Mouse (Mus musculus): Measurements from ENCODE around the gene 4632433K11Rik. TPM values are rescaled to one million over a fixed set of nuclear protein-coding genes. Genes with fewer than 3 reads are reported as not detected.
"Not testable (repeated sequence)": the region's sequence is repeated elsewhere in the genome, so short reads cannot be mapped to it uniquely, and the experiment has no call there.

Gene 4632433K11Rik
- total RNA-seq (2021): not detected

DNA sequence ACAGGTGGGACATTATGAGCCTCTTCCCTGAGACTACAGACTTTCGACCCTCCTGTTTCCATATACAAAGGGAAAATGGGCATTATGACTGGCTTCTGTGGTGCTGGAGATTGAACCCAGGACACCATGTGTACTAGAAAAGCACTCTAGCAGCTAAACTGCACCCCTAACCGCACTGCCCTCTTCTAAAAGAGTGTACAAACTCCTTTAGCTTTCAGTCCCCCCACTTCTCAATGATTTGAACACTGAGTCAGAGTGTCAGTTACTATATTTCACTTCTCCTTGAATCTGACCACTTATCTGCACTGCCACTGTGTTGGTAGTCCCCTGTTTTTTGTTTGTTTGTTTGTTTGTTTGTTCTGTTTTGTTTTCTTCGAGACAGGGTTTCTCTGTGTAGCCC, at the start of gene 4632433K11Rik:
Gene 4632433K11Rik, plus strand, starts transcription at position 301 of the 400 bp plus-strand sequence.
- DNase-seq: no peak
- intact Hi-C loops (cut with DNase I): no loop called here

DNA sequence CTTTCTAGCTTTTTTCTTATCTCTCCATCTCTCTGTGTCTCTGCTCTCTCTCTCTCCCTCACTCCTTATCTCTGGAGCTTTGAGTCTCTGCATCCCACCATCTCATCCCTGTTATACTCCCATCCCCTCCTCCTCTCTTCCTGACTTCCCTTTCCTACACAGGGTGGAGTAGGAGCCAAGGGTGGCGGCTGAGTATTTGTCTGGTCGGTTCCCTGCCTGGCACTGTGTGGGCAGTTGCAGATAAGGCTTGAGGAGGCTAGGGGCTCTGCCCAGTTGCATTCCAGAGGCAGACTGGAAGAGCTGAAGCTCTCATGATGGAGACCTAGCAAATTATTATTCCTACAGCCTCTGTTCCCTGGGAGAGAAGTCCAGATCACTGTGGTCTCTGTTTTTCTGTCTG, 45.7 kb upstream of the 4632433K11Rik start:
- no peak for DNase-seq
- intact Hi-C loops (cut with DNase I): no loop called here

DNA sequence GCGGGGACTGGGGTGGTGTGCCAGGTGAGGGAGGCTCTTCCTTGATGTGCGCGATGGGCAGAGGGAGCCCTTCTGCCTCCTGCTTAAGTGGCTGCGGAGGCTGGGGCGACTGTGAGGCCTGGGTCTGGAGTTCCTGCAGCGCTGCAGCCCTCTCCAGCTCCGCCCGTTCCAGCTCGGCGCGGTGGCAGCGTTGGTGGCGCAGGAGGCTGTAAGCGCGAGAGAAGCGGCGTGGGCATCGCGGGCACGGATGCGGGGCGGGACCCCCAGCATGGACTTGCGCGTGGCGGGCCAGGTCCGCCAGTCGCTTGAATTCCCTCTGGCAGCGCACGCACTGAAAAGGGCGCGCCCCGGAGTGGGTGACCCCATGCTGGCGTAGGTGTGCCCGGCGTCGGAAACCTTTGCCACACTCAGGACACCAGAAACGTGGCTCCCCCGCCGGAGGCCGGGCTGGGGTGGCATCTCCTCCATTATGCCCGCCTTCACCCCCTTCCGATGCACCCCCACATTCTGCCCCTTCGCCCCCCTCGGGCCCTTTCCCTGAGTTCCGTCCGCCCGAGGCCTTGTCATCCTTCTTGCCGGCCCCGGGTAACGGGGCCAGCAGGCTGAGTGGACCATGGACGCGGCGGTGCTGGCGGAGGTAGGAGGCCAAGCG, 40.4 kb upstream of the 4632433K11Rik start:
- no peak for DNase-seq
- intact Hi-C loops (cut with DNase I): no loop called here

DNA sequence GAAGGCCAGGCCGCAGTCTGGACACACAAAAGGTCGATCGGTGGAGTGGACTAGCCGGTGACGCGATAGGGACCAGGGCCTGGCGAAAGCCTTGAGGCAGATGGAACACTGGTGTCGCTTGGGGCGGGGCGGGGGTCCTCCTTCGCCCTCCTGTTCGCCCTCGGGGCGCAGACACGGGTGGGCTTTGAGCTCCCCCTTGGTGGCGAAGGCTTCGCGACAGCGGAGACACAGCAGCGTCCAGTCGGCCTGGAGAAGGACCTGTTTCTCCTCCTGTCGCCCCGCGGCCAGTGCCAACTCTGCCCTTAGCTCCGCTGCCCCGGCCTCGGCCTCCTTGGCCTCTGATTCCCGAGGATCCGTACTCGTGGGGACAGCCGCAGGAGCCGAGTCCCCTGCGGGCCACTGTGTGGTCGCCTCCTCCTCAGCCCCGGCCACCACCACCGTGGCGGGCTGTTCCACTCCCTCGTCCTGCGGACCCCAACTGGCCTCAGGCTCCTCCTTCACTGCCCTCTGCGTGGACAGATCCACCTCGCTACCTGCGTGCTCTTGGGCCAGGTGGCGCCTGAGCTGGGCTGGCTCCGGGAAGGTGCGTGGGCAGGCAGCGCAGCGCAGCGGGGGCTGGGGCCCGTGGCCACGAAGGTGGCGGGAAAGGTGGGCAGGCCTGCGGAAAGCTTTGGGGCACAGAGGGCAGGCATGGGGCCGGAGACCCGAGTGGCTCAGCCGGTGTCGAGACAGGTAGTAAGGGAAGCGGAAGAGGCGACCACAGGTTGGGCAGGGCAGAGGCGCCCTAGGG, 39.7 kb upstream of the 4632433K11Rik start:
- intact Hi-C loops (cut with DNase I): no loop called here
- no peak for DNase-seq

DNA sequence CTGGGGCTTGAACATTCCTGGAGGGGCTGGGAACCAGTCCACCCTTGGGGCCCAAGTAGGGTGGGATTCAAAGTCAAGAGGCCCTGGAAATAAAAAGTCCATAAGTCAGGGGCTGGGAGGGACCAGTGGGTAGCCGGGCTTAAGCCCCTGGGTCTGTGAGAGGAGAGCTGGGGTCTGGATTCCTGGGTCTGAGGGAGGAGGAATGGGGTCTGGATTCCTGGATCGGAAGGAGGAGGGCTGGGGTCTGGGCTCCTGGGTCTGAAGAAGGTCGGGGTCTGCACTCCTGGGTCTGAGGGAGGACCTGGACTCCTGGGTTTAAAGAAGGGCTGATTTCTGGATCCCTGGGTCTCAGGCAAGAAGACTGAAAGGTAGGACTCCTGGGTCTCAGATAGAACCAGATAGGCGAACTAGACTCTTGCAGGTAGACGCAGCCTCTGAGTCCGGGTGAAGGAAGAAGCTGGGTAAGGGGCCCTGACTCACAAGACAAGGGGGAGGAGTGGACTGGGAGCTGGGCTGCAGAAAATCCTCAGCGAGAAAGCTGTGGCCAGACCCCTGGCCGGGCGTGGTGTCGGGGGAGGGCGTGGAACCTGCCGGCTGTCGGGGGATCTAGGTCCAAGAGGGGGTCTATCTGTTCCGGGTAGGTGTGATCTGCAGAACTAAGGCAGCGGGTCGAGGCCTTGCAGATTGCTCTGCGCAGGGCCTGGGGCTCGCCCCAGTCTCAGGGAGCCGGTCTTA, 38.5 kb upstream of the 4632433K11Rik start:
- DNase-seq: no peak
- intact Hi-C loops (cut with DNase I): loop anchor here (2.0 kb wide), 1 partner anchor 55 kb away; the partner anchor contains the start of gene Zfp580

DNA sequence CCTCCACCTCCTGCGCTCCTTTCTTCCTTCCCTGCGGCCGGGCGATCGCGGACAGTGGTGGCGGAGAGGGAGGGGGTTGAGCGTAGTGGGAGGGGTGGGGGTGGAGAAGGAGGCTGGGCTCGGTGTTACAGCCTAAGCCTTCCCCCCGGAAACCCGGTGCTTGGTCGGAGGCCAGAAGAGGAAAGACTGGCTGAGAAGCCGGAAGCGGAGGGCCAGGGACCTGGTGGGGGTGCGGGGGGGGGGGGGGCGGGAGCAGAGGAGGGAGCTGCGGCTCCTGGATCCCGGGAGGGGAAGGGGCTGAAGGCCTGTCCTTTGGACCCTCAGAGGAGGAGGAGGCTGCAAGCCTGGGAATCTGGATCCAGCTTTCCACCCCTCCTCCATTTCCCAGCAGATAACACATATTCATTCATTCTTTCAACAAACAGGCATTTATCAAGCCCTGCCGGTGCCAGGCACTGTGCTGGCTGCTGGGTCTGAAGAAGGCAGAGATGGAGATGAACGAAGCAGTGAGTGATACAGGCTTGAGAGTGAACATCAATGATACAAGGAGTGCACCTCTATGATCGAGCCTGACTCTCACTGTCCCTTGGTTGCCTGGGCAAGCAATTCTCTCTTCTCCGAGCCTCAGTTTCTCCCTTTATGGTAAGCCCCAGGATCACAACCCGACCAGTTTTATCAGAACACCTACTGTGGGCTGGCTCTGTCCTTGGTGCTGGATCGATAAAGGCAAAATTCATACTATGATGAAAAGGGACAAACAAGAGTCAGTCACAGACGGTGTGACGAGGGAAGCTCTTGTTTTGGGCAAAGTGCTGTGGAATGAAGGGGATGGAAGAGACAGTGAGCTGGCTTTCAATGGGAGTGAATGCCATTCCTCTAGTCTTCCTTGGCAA, 37.7 kb upstream of the 4632433K11Rik start, which contains the start of gene Zfp579:
Gene Zfp579, minus strand, starts transcription at position 156 of the 893 bp plus-strand sequence.
- intact Hi-C loops (cut with DNase I): loop anchor here (2.0 kb wide), 1 partner anchor 55 kb away; the partner anchor contains the start of gene Zfp580
- peak; percentile 91 to 93 for DNase-seq

DNA sequence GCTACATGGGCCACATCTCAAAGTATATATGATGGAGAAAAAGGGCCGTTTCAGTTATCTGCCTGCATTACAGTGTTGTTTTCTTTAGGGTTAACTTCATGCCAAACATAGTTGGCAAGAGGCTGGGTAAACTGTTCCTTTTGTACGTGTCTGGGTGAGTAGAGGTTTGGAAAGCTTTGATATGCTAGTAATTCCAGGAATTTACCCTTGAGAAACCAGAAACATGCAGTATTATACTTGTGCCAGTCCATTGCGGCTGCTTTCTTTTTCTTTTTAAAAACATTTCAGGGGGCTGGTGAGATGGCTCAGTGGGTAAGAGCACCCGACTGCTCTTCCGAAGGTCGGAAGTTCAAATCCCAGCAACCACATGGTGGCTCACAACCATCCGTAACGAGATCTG, 37.0 kb upstream of the 4632433K11Rik start:
- DNase-seq: no peak
- intact Hi-C loops (cut with DNase I): loop anchor here (2.0 kb wide), 1 partner anchor 54 kb away; the partner anchor contains the start of gene Zfp580

DNA sequence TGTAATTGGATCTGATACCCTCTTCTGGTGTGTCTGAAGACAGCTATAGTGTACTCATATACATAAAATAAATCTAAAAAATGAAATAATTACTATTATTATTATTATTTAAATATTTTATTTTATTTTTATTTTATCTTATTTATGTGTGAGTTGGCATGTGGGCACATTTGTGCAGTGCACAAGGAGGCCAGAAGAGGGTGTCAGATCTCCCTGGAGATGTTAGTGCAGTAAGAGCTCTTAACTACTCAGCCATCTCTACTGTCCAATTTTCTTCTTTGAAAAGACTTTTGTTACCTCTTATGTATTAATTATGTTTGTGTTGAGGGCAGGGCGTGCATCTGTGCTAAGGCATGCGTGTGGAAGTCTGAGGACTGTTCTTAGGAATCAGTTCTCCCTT, 34.0 kb upstream of the 4632433K11Rik start:
- intact Hi-C loops (cut with DNase I): no loop called here
- DNase-seq: no peak

DNA sequence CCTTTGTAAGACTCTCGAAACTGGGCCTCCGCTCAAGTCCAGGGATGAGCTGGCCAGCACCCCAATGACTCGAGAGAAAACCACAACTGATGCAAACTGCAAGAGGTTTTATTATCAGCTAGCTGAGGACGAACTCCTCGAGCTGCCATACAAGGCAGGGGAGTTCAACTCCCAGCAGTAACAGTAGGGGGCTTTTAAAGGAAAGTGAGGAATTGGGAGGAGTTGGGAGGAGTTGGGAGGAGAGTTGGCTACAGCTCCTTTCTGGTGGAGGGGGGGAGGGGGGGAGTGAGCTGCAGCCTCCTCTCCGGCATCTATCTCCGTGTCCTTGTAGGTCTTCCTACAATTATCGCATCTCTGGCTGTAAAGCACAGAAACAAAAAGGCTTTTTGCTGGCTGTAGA, 31.0 kb upstream of the 4632433K11Rik start:
- intact Hi-C loops (cut with DNase I); DNase-seq: not testable (repeated sequence)

DNA sequence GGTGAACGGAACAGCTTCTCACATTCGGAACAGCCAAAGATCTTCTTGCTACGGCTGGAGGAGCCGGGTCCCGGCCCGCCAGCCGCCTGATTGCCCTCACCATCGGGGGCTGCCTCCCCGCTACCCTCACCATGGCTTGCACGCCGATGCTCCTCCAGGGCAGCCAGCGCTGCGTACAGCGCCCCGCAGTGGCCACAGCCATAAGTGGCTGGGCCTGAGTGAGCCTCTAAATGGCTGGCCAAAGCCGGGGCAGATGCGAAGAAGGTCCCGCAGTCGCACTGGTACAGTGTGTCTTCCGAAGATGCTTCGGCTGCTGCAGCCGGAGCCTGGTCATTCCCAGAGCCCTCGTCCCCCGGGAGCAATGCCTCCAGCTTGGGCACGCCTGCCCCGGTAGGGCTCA, 25.7 kb upstream of the 4632433K11Rik start:
- DNase-seq: no peak
- intact Hi-C loops (cut with DNase I): no loop called here

DNA sequence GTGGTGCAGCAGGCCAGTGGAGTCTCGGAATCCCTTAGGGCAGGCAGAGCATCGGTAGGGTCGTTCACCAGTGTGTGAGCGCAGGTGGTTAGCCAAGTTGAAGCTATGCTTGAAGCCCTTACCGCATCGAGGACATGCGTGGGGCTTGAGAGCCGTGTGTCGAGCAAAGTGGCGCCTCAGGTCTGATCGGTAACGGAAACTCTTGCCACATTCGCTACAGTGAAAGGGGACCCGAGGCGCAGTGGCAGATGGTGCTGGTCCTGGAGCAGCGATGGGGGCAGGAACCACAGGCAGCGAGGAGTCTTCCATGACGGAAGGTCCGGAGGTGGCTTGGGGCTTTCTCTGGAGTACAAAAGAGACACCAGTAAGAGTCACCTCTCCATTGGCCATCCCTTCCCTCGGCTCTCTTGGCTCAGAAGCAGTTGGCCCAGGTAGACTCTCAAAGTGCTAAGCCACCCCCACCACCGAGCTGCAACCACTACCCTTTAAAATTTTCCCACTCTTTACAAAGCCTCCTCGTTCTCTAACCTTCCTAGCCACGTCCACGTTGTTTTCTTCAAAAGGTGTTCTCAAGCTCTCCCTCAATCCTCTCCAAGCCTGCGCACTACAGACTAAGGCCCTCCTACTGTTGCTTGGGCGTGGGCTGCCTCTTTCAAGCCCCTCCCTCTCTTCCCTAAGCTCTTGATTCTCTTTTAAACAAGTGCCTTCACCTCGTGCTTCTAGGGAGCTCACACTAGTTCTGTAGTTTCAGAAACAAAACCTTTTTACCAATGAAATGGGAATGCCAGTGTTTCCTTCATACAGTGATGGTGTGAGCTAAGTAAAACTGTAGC, 21.0 kb upstream of the 4632433K11Rik start:
- intact Hi-C loops (cut with DNase I): loop anchor here (10.0 kb wide), 2 partner anchors 198 to 358 kb away; partner anchors contain the start of genes Ppp6r1 and Ube2s
- DNase-seq: no peak

DNA sequence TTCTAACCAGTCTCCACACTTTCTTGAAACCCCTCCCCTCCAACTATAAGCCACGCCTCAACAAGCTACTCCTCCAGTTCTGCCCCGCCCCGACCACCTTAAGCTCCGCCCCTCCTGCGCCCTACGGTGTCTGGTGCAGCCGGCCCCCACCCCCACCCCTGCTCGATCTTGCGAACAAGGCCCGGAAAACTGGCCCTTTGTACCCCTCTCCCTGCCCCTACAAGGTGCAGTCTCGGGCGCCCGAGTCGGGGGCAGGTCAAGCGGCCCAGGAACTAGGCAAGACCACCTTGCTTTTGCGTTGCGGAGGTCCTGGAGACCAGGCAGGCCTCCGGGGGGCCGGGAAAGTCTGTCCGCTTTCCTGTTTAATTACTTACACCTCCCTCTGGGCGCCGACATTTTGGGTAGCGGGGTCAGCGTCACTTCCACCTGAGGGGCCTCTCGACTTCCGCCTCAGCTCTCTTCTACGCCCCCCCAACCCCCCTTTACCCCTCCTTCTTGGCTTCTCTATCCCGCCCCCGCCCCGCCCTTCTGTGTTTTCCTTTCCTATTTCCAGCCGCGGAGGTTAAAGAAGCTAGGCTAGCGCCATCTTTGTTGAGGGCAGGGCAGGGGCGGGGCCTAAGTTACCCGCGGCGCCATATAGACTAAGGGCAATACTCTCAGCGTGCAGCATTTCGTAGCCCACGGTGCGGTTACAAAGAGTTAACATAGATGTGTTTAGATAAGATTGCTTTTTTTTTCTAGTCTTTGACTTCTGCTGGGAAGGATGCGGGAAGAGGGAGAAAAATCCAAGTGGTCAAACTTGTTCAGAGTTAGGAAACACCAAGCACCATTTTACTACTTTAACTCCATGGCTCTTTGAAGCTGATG, 19.4 kb upstream of the 4632433K11Rik start, which contains the start of the genes Zfp524 and Fiz1:
Gene Zfp524, plus strand, starts transcription at position 165 of the 867 bp plus-strand sequence.
Gene Fiz1, minus strand, starts transcription at position 447 of the 867 bp plus-strand sequence.
- intact Hi-C loops (cut with DNase I): loop anchor here (2.0 to 10.0 kb wide), 3 partner anchors 72 to 360 kb away; partner anchors contain the start of genes Ppp6r1 and Ube2s
- DNase-seq: peak; percentile 98 to 99

DNA sequence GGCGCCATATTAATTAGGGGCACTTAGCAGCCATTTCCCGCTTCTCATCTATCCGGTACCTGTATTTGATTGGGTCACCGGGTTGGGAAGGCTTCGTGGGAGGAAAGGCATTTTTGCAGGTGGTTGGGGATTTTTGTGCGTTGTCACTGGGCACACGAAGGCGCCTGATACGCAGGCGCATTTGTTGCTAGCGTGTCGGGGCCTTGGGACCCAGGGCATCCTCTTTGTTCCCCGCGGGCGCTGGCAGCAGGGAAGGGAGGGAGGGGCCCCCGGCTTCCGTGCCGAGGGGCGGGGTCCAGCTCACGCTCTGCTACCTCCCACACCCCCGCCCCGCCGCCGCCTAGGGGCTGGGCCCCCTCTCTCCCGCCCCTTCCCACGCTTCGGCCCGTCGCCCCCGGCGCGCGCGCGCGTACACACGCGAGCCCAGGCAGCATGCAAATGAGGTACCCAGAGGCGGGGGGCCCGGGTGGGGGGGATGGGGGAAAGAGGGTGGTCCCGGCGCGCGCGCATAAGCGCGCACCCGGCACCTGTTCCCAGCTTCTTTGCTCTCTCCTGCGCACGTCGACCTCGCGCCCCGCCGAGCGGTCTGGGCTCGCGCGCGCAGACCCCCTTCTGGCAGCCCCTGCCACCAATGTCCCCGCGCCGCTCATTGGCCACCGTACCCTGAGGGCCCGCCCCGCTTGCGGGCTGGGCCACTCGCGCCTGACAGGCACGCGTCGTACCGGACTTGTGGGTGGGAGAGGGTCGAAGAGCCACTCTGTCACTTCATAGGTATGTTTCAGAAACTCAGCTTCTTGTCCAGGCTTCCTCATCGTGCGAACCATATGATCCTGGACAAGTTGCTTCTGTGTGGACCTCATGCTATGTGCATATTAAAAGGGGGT, 18.6 kb upstream of the 4632433K11Rik start, which contains the start of gene Gm44973:
Gene Gm44973, plus strand, starts transcription at position 379 of the 884 bp plus-strand sequence.
- DNase-seq: peak; percentile 89 to 96
- intact Hi-C loops (cut with DNase I): loop anchor here (2.0 to 10.0 kb wide), 4 partner anchors 45 to 361 kb away; partner anchors contain the start of genes Ppp6r1 and Ube2s

DNA sequence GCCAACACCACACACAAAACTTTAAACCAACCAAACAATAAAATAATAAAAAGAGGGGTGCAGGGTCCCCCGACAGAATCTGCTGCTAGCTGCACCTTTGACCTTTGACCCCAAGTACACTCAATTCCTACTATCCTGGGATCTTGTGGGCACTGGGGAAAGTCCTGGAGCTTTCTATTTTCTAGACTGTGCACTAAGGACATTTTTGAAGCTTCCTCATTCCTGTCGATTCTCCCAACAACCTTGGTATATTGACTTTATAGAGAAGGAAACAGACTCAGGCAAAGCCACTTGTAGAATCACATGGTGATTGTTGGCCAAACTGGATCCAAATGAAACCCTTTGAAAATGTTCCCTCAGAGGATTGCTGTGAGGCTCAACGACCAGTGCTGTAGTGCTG, 17.9 kb upstream of the 4632433K11Rik start:
- no peak for DNase-seq
- intact Hi-C loops (cut with DNase I): loop anchor here (2.0 to 10.0 kb wide), 3 partner anchors 45 to 361 kb away; partner anchors contain the start of genes Ppp6r1 and Ube2s

DNA sequence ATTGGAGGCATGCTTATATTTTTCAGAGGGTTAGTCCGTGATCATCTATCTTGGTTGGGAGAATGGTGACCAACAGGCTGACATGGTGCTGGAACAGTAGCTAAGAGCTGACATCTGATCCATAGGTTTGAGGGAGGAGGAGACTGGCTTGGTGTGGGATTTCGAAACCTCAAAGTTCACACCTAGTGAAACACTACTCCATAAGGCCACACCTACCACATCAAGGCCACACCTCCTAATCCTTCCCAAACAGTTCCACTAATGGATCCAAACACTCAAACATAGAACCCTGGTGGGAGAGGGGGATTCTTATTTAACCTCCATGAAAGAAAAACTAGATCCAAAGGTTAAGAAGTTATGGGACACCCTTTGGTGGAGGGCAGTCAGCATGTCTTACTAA, 17.0 kb upstream of the 4632433K11Rik start:
- intact Hi-C loops (cut with DNase I): loop anchor here (2.0 to 10.0 kb wide), 3 partner anchors 44 to 362 kb away; partner anchors contain the start of genes Ppp6r1 and Ube2s
- no peak for DNase-seq

DNA sequence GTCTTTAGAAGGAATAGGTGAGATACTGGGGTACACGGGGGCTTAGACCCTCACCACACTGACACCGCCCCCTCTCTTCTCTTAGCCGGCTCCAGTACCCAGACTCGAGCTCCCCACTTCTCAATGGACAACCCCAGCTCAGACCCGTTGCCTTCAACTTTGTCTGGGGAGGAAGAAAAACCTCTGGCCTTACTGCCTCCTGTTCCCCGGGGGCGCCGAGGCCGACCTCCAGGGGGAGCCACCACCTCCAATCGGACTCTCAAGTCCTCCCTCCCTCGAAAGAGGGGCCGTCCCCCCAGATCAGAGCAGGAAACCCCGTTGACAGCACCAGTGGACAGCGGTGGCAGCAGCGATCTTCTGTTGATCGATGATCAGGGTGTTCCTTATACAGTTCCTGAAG, 16.6 kb upstream of the 4632433K11Rik start:
- intact Hi-C loops (cut with DNase I): loop anchor here (2.0 to 10.0 kb wide), 3 partner anchors 43 to 363 kb away; partner anchors contain the start of genes Ppp6r1 and Ube2s

More for the DNA sequence above, 16.6 kb upstream of the 4632433K11Rik start:
- no peak for DNase-seq

Data from heart, postnatal 36 days (tissue).